Mouse (Mus musculus): Measurements from ENCODE around the gene Cyp2c23.

GRCm38 (mm10) chr19:44068232-44068631, 39.2 kb upstream of the Cyp2c23 start:
- TF ChIP-seq CTCF (IDR thresholded peaks at IDR 0.05) (no peak), POLR2A (IDR thresholded peaks at IDR 0.05; ENCODE audit: insufficient read depth, low read depth, low read length) (no peak)

All from heart, adult 2 months (tissue).